Mouse (Mus musculus): ENCODE data around the gene Cpt1c. TPM values are rescaled to one million over a fixed set of nuclear protein-coding genes. Genes with fewer than 3 reads are reported as not detected.
"Not testable (repeated sequence)": the region's sequence is repeated elsewhere in the genome, so short reads cannot be mapped to it uniquely, and the experiment has no call there.

The Cpt1c gene
- polyA plus RNA-seq (2012; rRNA removed) = 2.5 and 3.0 TPM in 2 replicates
- polyA plus RNA-seq (2014; fragmentation: Nextera tagmentation; extraction: Ambion mirVana) = 0.80 and 1.3 TPM in 2 replicates

- Histone ChIP-seq H3K27ac (peak within 1 kb of the TSS; percentile 59), H3K9ac (replicated peaks) (peak within 1 kb of the TSS; percentile 16; the same call in 1 of the 2 replicates)
- peak; percentile 65 for ATAC-seq (ENCODE audit: insufficient read depth)
Observed at GRCm38 (mm10) chr7:44974383-44975116, at the start of gene Cpt1c. Gene Cpt1c, minus strand, starts transcription at chr7:44974851.

GRCm38 (mm10) chr7:45023711-45024110, 49.1 kb upstream of the Cpt1c start:
- H3K27ac ChIP-seq = not testable (repeated sequence)

More at GRCm38 (mm10) chr7:44974383-44975116, at the start of gene Cpt1c:
- Histone ChIP-seq H3K27me3 (ENCODE audit: control insufficient read depth, insufficient read depth, low read length) (no peaks in the 10 kb centered on the region), H3K9me3 (ENCODE audit: control insufficient read depth, low read length) (no peaks in the 10 kb centered on the region), H3K4me3 (ENCODE audit: insufficient read depth in 1 of 2, low read depth in 2 of 2, low read length in 2 of 2) (peak within 1 kb of the TSS; percentile 29 to 50), H3K4me1 (replicated peaks; ENCODE audit: control insufficient read depth in 2 of 2, insufficient read depth in 2 of 2, low read length in 1 of 2) (peaks cover 13 to 23% of the 10 kb centered on the region in 2 experiments), H3K36me3 (replicated peaks; ENCODE audit: control insufficient read depth, insufficient read depth, low read depth) (peaks cover 25% of the 10 kb centered on the region), H3K4me2 (ENCODE audit: low read depth) (peak within 1 kb of the TSS; percentile 67)
- TF ChIP-seq EP300 (IDR thresholded peaks at IDR 0.05; ENCODE audit: low read depth) (peak; percentile 32; the same call in 1 of the 2 replicates), CTCF (IDR thresholded peaks at IDR 0.05; ENCODE audit: low read depth) (0 out of 2 replicates have a peak, but pooled peaks have one; percentile 19)
- DNase-seq (ENCODE audit: low read depth in 3 of 3, low spot score in 3 of 3) = peak; percentile 57 to 74 (median 65)
- WGBS (ENCODE audit: insufficient replicate concordance) = 5% methylated on average over 22 of the region's 22 CpGs

DNA sequence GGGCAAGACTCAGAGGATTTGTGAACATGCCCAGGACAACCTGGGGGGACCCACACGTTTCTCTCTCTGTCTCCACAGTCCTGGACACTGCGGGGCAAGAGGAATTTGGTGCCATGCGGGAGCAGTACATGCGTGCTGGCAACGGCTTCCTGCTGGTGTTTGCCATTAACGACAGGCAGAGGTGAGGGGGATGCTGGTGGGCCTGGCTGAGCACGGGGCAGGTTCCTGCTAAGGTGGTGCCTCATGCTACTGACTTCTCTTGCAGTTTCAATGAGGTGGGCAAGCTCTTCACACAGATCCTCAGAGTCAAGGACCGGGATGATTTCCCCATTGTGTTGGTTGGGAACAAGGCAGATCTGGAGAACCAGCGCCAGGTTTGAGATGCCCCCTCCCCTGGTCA, 45.6 kb upstream of the Cpt1c start:
- Histone ChIP-seq H3K36me3 (replicated peaks; ENCODE audit: control insufficient read depth, insufficient read depth, low read depth) (no peaks in the 10 kb centered on the region), H3K4me1 (replicated peaks; ENCODE audit: control insufficient read depth in 2 of 2, insufficient read depth in 2 of 2, low read length in 1 of 2) (peaks cover 5 to 17% of the 10 kb centered on the region in 2 experiments), H3K4me3 (ENCODE audit: insufficient read depth in 1 of 2, low read depth in 2 of 2, low read length in 2 of 2) (no peak overlapping the region), H3K27me3 (ENCODE audit: control insufficient read depth, insufficient read depth, low read length) (peaks cover 13% of the 10 kb centered on the region; the same call in 1 of the 2 replicates), H3K27ac (no peak overlapping the region), H3K4me2 (ENCODE audit: low read depth) (no peak overlapping the region), H3K9ac (replicated peaks) (no peak overlapping the region), H3K9me3 (ENCODE audit: control insufficient read depth, low read length) (no peaks in the 10 kb centered on the region)
- no peak for ATAC-seq (ENCODE audit: insufficient read depth)
- 64% methylated on average over 9 of the region's 9 CpGs for WGBS (ENCODE audit: insufficient replicate concordance)
- no peak for TF ChIP-seq CTCF (IDR thresholded peaks at IDR 0.05; ENCODE audit: low read depth)
- no peak for TF ChIP-seq EP300 (IDR thresholded peaks at IDR 0.05; ENCODE audit: low read depth)
- DNase-seq (ENCODE audit: low read depth in 3 of 3, low spot score in 3 of 3) = no peak

More at GRCm38 (mm10) chr7:45023711-45024110, 49.1 kb upstream of the Cpt1c start:
- not testable (repeated sequence) for H3K9me3 ChIP-seq (ENCODE audit: control insufficient read depth, low read length); DNase-seq (ENCODE audit: low read depth in 3 of 3, low spot score in 3 of 3); ATAC-seq (ENCODE audit: insufficient read depth); H3K9ac ChIP-seq (replicated peaks); H3K36me3 ChIP-seq (replicated peaks; ENCODE audit: control insufficient read depth, insufficient read depth, low read depth); H3K4me3 ChIP-seq (ENCODE audit: insufficient read depth in 1 of 2, low read depth in 2 of 2, low read length in 2 of 2); H3K27me3 ChIP-seq (ENCODE audit: control insufficient read depth, insufficient read depth, low read length); H3K4me2 ChIP-seq (ENCODE audit: low read depth); H3K4me1 ChIP-seq (replicated peaks; ENCODE audit: control insufficient read depth in 2 of 2, insufficient read depth in 2 of 2, low read length in 1 of 2)
- 53% methylated on average over 5 of the region's 5 CpGs for WGBS (ENCODE audit: insufficient replicate concordance)
- peak; percentile 49 for TF ChIP-seq CTCF (IDR thresholded peaks at IDR 0.05; ENCODE audit: low read depth)

DNA sequence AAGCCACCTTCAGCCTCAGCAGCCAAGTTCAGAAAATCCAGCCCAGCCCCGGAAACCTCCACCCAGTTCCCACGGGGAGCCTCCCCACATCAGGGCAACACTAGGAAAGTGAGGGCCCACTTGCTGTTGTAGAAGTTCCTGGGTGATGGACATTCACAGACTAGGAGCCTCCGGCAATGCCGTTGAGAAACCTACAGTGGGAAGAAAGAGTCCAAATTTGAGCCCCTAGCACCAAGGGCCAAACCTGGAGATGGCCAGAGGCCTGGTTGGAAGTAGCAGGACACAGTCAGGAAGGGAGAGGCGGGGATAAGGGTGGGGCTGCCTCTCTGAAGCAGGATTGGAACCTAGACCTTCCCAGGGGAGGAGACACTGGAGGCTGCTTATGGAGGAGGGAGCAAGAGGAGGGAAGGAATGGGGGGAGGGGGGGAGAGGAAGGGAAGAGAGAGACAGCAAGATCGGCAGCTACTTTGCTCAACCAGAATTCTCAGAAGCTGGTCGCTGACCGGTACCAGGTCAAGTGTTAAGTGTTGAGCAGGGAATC, 44.5 kb upstream of the Cpt1c start:
- H3K36me3 ChIP-seq (replicated peaks; ENCODE audit: control insufficient read depth, insufficient read depth, low read depth) = no peaks in the 10 kb centered on the region
- no peak overlapping the region; the same call in 1 of the 2 replicates for H3K9ac ChIP-seq (replicated peaks)
- peaks cover 12 to 25% of the 10 kb centered on the region in 2 experiments for H3K4me1 ChIP-seq (replicated peaks; ENCODE audit: control insufficient read depth in 2 of 2, insufficient read depth in 2 of 2, low read length in 1 of 2)
- H3K9me3 ChIP-seq (ENCODE audit: control insufficient read depth, low read length) = no peaks in the 10 kb centered on the region
- no peak overlapping the region; a peak in 1 of 4 replicates for H3K4me3 ChIP-seq (ENCODE audit: insufficient read depth in 1 of 2, low read depth in 2 of 2, low read length in 2 of 2)
- ATAC-seq (ENCODE audit: insufficient read depth) (no peak), DNase-seq (ENCODE audit: low read depth in 3 of 3, low spot score in 3 of 3) (no peak)
- peak overlapping the region; percentile 89 for H3K4me2 ChIP-seq (ENCODE audit: low read depth)
- TF ChIP-seq CTCF (IDR thresholded peaks at IDR 0.05; ENCODE audit: low read depth) (no peak), EP300 (IDR thresholded peaks at IDR 0.05; ENCODE audit: low read depth) (no peak)
- H3K27ac ChIP-seq = no peak overlapping the region
- H3K27me3 ChIP-seq (ENCODE audit: control insufficient read depth, insufficient read depth, low read length) = peaks cover 13% of the 10 kb centered on the region; the same call in 1 of the 2 replicates
- WGBS (ENCODE audit: insufficient replicate concordance) = 27% methylated on average over 8 of the region's 8 CpGs

All from liver, embryonic 14.5 days (tissue).